Mouse (Mus musculus) layer of hippocampus, postnatal 25 days (tissue): ENCODE measurements at regions not wholly inside any gene's neighbourhood (a gene's known extent, or its start where the extent isn't known, plus 50 kb on each side); places are given as distances from the start of the nearest gene placed in this dataset.

Experiments used
- DNase-seq, 2 experiments: peaks; one replicate each; pipeline ENCODE4 v3.0.0; 2022; ENCODE audit warnings: mixed read lengths in 2 of 2, low spot score in 1 of 2; ENCODE audit errors: extremely low spot score in 1 of 2

- DNase-seq, result no peak
Observed at GRCm38 (mm10) chr11:19796950-19797670, 127.1 kb upstream of the Spred2 start.

- DNase-seq, result no peak
Observed at GRCm38 (mm10) chr11:19809359-19809758, 114.8 kb upstream of the Spred2 start.

- DNase-seq, result no peak
Observed at GRCm38 (mm10) chr11:19811271-19811991, 112.7 kb upstream of the Spred2 start.

GRCm38 (mm10) chr11:19811992-19812690 lies 112.0 kb upstream of the Spred2 start:
- DNase-seq, result no peak

GRCm38 (mm10) chr11:19813549-19813948 lies 110.6 kb upstream of the Spred2 start:
- DNase-seq, result no peak

- no peak for DNase-seq
Observed at GRCm38 (mm10) chr11:19822991-19823390, 101.2 kb upstream of the Spred2 start.

- DNase-seq, result peak; percentile 46 to 79
Observed at GRCm38 (mm10) chr11:19823461-19823895, 100.7 kb upstream of the Spred2 start.

- no peak for DNase-seq
Observed at GRCm38 (mm10) chr11:19826481-19827185, 97.5 kb upstream of the Spred2 start.

- no peak for DNase-seq
Observed at GRCm38 (mm10) chr11:19827996-19828395, 96.2 kb upstream of the Spred2 start.

GRCm38 (mm10) chr11:19828959-19829401 lies 95.2 kb upstream of the Spred2 start:
- no peak for DNase-seq

GRCm38 (mm10) chr11:19829564-19830279 lies 94.5 kb upstream of the Spred2 start:
- DNase-seq, result no peak

- peak; percentile 44 to 94 for DNase-seq
Observed at GRCm38 (mm10) chr11:19830280-19831062, 93.7 kb upstream of the Spred2 start.

GRCm38 (mm10) chr11:19834561-19834960 lies 89.6 kb upstream of the Spred2 start:
- no peak for DNase-seq

GRCm38 (mm10) chr11:19835221-19835745 lies 88.9 kb upstream of the Spred2 start:
- DNase-seq, result peak in 1 of 2 experiments; percentile 17

- no peak for DNase-seq
Observed at GRCm38 (mm10) chr11:19838932-19839331, 85.2 kb upstream of the Spred2 start.

- no peak for DNase-seq
Observed at GRCm38 (mm10) chr11:19843084-19843483, 81.1 kb upstream of the Spred2 start.

- no peak for DNase-seq
Observed at GRCm38 (mm10) chr11:19847910-19848309, 76.3 kb upstream of the Spred2 start.

- no peak for DNase-seq
Observed at GRCm38 (mm10) chr11:19848412-19848811, 75.8 kb upstream of the Spred2 start.

GRCm38 (mm10) chr11:19849347-19849811 lies 74.8 kb upstream of the Spred2 start:
- no peak for DNase-seq
